ENCODE assay signal across 17 mouse cellular contexts in the genomic region with DNA sequence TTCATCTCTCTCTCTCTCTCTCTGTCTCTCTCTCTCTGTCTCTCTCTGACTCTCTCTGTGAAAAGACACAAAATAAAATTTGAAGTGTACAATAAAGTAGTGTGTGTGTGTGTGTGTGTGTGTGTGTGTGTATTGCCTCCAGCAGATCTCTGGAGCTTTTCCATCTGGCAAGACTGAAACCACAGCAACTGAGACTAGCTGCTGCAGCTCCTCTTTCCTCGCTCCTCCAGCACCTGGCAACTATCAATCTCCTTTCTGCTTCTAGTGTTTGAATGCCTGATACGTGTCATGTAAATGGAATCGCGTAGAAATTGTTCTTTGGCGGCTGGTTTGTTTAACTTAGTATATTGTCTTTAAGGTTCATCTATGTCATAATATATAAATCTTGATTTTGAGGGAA. TPM values are rescaled to one million over a fixed set of nuclear protein-coding genes. Genes with fewer than 3 reads are reported as not detected.
DNase-seq lines count a peak whose midpoint lies in the region; ATAC-seq and TF ChIP-seq lines count a peak whose summit lies in the region.
"Had no signal": no experiment of that assay in that cellular context is flagged by ENCODE, and none has a peak within 500 bp of the region (broad histone marks: within the 10 kb centered on the region; RNA-seq: fewer than 3 reads in every experiment).

No protein-coding gene starts in this region.

- H3K27me3 ChIP-seq in lung, embryonic 14.5 days (ENCODE audit: insufficient read depth, low read length): no peaks in the 10 kb centered on the region

- H3K4me3 ChIP-seq in lung, embryonic 14.5 days (ENCODE audit: low read depth, low read length): no peak overlapping the region
- H3K4me3 ChIP-seq: kidney, embryonic 15.5 days had no signal

- H3K4me1 ChIP-seq in lung, embryonic 14.5 days (ENCODE audit: insufficient read depth): no peaks in the 10 kb centered on the region
- H3K4me1 ChIP-seq: kidney, embryonic 15.5 days had no signal

- WGBS in lung, embryonic 14.5 days: 24% methylated on average over 5 of the region's 5 CpGs

- peak; percentile 72 for ATAC-seq in lung, embryonic 14.5 days (ENCODE audit: insufficient read depth)
- ATAC-seq: hindbrain, embryonic 16.5 days had no signal

- H3K4me2 ChIP-seq in lung, embryonic 14.5 days: no peak overlapping the region
- H3K4me2 ChIP-seq: kidney, embryonic 15.5 days; midbrain, embryonic 11.5 days had no signal

- H3K27ac ChIP-seq in lung, embryonic 14.5 days (ENCODE audit: low read depth): no peak overlapping the region
- H3K27ac ChIP-seq: kidney, embryonic 15.5 days; liver, embryonic 14.5 days had no signal

- no peaks in the 10 kb centered on the region for H3K36me3 ChIP-seq in lung, embryonic 14.5 days (ENCODE audit: insufficient read depth)
- H3K36me3 ChIP-seq: G1E; kidney, embryonic 15.5 days had no signal

- H3K9me3 ChIP-seq in lung, embryonic 14.5 days (ENCODE audit: low read depth, low read length): no peaks in the 10 kb centered on the region
- H3K9me3 ChIP-seq: G1E; kidney, embryonic 15.5 days had no signal

- peak; percentile 9 for DNase-seq in embryo, embryonic 10 days (ENCODE audit: low spot score)
- no peak for DNase-seq in embryo, embryonic 9.5 days (ENCODE audit: extremely low spot score)
- DNase-seq in lung, embryonic 14.5 days: peak; percentile 74
- no peak for DNase-seq in lung, postnatal 36 days
- DNase-seq in gastrocnemius, adult 8-10 months (ENCODE audit: low spot score in 2 of 2): peak; percentile 6 to 11
- peak; percentile 53 for DNase-seq in skeletal muscle tissue, adult 2 months (ENCODE audit: low read depth, low spot score)
- DNase-seq in yolk sac, embryonic 10.5 days (ENCODE audit: low spot score): no peak
- DNase-seq in spleen, adult 12 weeks (ENCODE audit: low spot score): no peak
- DNase-seq: B cell, adult 2 months; cerebellum, adult 9-10 months had no signal

- H3K9ac ChIP-seq in lung, embryonic 14.5 days: no peak overlapping the region
- H3K9ac ChIP-seq: kidney, embryonic 15.5 days; liver, embryonic 14.5 days had no signal

- TF ChIP-seq CTCF in lung, embryonic 14.5 days (IDR thresholded peaks at IDR 0.05; ENCODE audit: low read depth): no peak

RNA-seq across cellular contexts. Expression of a gene that starts 57.7 kb away (rescaled TPM):
- polyA plus RNA-seq in lung, embryonic 14.5 days (2014; fragmentation: Nextera tagmentation; extraction: Ambion mirVana): 0.22 and 0.39 TPM in 2 replicates
- total RNA-seq in gastrocnemius, adult 8-10 months (2022): not detected
- total RNA-seq: left cerebral cortex, postnatal 10 days had no signal
- polyA plus RNA-seq: G1E; heart, embryonic 14.5 days; hindbrain, embryonic 16.5 days; kidney, embryonic 15.5 days; midbrain, embryonic 11.5 days had no signal

RNA-seq across cellular contexts. Expression of a gene that starts 58.7 kb away (rescaled TPM):
- polyA plus RNA-seq in lung, embryonic 14.5 days (2014; fragmentation: Nextera tagmentation; extraction: Ambion mirVana): not detected in 2 replicates
- not detected for total RNA-seq in gastrocnemius, adult 8-10 months (2022)
- total RNA-seq: G1E; left cerebral cortex, postnatal 10 days had no signal
- polyA plus RNA-seq: G1E; heart, embryonic 14.5 days; hindbrain, embryonic 16.5 days; kidney, embryonic 15.5 days; midbrain, embryonic 11.5 days had no signal

Comparison
In these comparisons a context has a peak if more than half of its experiments do, and no peak if none do; other contexts are left out.
1. DNase-seq: peak in embryo, embryonic 10 days (single experiment), lung, embryonic 14.5 days (single experiment), gastrocnemius, adult 8-10 months (2 of 2) and skeletal muscle tissue, adult 2 months (single experiment); none in embryo, embryonic 9.5 days (single experiment), lung, postnatal 36 days (single experiment), yolk sac, embryonic 10.5 days (single experiment) and spleen, adult 12 weeks (single experiment).